Mouse (Mus musculus) heart, postnatal 0 days (tissue): ENCODE measurements around the gene Ptprm. TPM values are rescaled to one million over a fixed set of nuclear protein-coding genes. Genes with fewer than 3 reads are reported as not detected.

Experiments used
- ATAC-seq: fragments of 200-750 bp; cut with Nextera tagmentation; 2 replicates; pipeline ENCODE4 v1.8.0; 2017; ENCODE audit warnings: low read depth, moderate number of reproducible peaks, moderate library complexity; ENCODE audit not compliant: insufficient read depth
- DNase-seq: peaks from one replicate; pipeline ENCODE4 v3.0.0-alpha.2; 2016; ENCODE audit warnings: low spot score
- H3K27ac ChIP-seq: fragments of 300-500 bp; sonication (generic); 2 replicates; pipeline ENCODE4 v1.5.1; 2014; ENCODE audit warnings: low read depth, mild to moderate bottlenecking
- H3K27me3 ChIP-seq: fragments of 300-500 bp; sonication (generic); 2 replicates; pipeline ENCODE4 v1.6.1; 2014; ENCODE audit warnings: low read length, mixed read lengths; ENCODE audit not compliant: control insufficient read depth, insufficient read depth
- H3K36me3 ChIP-seq: fragments of 300-500 bp; sonication (generic); replicated peaks from 2 replicates; pipeline ENCODE4 v1.6.1; 2014; ENCODE audit warnings: low read length, mixed read lengths; ENCODE audit not compliant: control insufficient read depth, insufficient read depth
- H3K4me1 ChIP-seq: fragments of 300-500 bp; sonication (generic); 2 replicates; pipeline ENCODE4 v1.6.1; 2014; ENCODE audit warnings: antibody characterized with exemption; ENCODE audit not compliant: control insufficient read depth, insufficient read depth
- H3K4me2 ChIP-seq: fragments of 300-500 bp; sonication (generic); 2 replicates; pipeline ENCODE4 v1.6.1; 2014; ENCODE audit warnings: low read depth, mild to moderate bottlenecking, low read length, moderate library complexity
- H3K4me3 ChIP-seq: fragments of 300-500 bp; sonication (generic); 2 replicates; pipeline ENCODE4 v1.5.1; 2014; ENCODE audit warnings: low read depth, low read length
- H3K9ac ChIP-seq: fragments of 300-500 bp; sonication (generic); replicated peaks from 2 replicates; pipeline ENCODE4 v1.6.1; 2014; ENCODE audit warnings: low read depth, low read length, mixed read lengths
- H3K9me3 ChIP-seq: fragments of 300-500 bp; sonication (generic); replicated peaks from 2 replicates; pipeline ENCODE4 v1.6.1; 2016; ENCODE audit warnings: low read length; ENCODE audit not compliant: control insufficient read depth
- CTCF ChIP-seq: IDR thresholded peaks from 2 replicates; pipeline ENCODE4 v1.5.1; 2016; ENCODE audit warnings: antibody characterized with exemption, control low read depth, low read depth
- EP300 ChIP-seq: IDR thresholded peaks from 2 replicates; pipeline ENCODE4 v1.6.1; 2016; ENCODE audit warnings: antibody characterized with exemption, low read depth
- WGBS: fragments of 180-500 bp; shearing (Covaris S2); extraction: QIAGEN DNeasy Blood & Tissue Kit; methylation state at CpG from one replicate; pipeline ENCODE4 v1.1.7; 2014; 5-methylcytosine and 5-hydroxymethylcytosine counted together
- polyA plus RNA-seq: library from polyadenylated mRNA; unstranded; fragments of >200 nt; fragmentation: Nextera tagmentation; extraction: Ambion mirVana; gene quantifications from 2 replicates; pipeline ENCODE4 v1.2.1, GENCODE M21; 2015
- total RNA-seq: library from RNA; depleted of rRNA; stranded (reverse); fragments of >200 nt; gene quantifications from 2 replicates; pipeline ENCODE4 v1.2.3, GENCODE M21; 2014; ENCODE audit warnings: low replicate concordance

The Ptprm gene
- total and polyA plus RNA-seq, 2 experiments from 2014 or later = 11.9 to 48.0 TPM

DNA sequence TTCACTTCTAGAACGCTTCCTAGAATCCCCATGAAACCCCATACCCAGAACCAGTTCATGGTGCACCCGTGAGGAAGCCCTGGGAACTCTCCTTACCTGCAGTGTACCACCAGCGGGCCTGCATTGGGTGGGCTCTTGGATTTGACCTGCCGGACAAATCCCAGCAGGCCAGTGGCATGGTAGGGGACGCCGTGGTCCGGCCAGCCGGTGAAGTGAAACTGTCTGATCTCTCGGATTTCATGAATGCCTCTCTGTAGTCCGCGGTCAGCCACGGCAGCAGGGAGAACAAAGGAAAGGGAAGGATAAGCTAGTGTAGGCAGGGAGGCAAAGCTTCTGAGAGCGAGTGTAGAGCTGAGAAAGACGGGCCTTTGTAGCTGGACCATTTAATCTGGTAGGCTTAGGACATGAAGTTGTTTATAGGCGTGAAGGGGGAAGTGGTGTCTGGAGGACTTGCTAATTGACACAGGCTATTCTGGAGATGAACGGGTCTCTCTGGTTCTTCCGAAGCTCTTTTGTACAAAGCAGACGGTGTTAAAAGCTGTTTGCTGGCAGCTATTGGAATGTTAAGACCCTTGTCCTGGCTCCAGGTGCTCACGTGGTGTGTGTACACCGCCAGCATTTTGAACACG, 660.5 kb downstream of the Ptprm start:
- no peaks in the 10 kb centered on the region for H3K27me3 ChIP-seq
- H3K27ac ChIP-seq = no peak overlapping the region
- H3K9ac ChIP-seq = no peak overlapping the region
- no peak for ATAC-seq
- peak overlapping the region; percentile 4; the same call in 1 of the 2 replicates for H3K4me2 ChIP-seq
- peaks cover 6% of the 10 kb centered on the region; the same call in 1 of the 2 replicates for H3K4me1 ChIP-seq
- no peaks in the 10 kb centered on the region for H3K9me3 ChIP-seq
- H3K4me3 ChIP-seq = no peak overlapping the region
- H3K36me3 ChIP-seq = peaks cover 21% of the 10 kb centered on the region
- WGBS = 59% methylated on average over 21 of the region's 21 CpGs
- DNase-seq = no peak
- TF ChIP-seq CTCF (no peak), EP300 (no peak)

DNA sequence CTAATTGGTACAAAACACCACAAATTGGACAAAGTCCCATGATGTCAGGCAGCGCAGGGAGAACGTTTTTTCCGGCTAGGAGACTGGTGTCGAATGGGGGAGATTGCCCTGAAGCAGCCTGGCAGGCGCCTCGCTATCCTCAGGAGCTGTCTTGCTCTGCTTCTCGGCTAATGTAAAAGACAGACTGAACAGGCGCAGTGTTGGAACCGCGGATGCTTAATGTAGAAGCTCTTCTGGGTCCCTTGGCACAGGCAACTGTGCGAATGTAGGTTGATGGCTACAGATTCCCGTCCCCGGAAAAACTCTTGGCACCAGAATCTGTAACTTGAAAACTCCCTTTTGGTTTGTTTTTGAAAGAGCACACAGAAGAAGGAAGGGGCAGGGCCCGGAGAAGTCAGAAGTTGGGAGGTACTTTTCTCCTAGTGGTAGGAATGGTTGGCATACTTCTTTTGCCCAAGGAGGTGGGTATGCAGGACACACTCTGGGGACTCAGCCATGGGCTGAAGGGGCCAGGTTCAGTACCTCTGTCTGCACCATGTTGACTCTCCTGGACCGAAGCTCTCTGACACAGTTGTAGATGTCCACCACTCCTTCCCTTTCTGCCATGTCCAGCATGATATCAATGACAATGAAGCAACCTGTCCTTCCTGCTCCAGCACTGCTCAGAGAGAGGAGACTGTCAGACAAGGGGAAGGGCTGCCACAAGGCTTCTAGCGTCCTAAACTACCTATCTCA, 661.1 kb downstream of the Ptprm start:
- no peak for DNase-seq
- Histone ChIP-seq H3K4me1 (peaks cover 6% of the 10 kb centered on the region; the same call in 1 of the 2 replicates), H3K27ac (no peak overlapping the region), H3K9me3 (no peaks in the 10 kb centered on the region), H3K36me3 (peaks cover 27% of the 10 kb centered on the region), H3K4me2 (no peak overlapping the region), H3K4me3 (no peak overlapping the region), H3K27me3 (no peaks in the 10 kb centered on the region), H3K9ac (no peak overlapping the region)
- ATAC-seq = no peak
- TF ChIP-seq CTCF (no peak), EP300 (no peak)
- 90% methylated on average over 16 of the region's 16 CpGs for WGBS

DNA sequence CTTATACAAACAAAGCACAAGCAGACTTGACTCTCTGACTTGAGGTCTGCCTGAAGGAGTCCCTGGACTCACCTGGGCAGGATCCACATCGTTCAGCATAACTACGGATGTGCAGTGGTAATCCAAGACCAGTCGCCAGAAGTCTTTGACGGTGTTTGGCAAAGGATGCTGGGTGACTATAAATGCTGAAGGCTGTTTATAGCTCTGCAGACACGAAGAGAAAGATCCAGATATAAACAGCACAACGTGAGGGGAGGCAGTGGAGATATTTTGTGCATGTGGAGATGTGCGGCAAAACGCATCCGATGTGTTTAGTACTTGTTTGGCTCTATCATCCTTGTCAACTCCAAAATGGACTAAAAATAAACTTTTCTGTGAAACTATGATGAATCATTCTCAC, 666.1 kb downstream of the Ptprm start:
- Histone ChIP-seq H3K27ac (no peak overlapping the region), H3K36me3 (peaks cover 41% of the 10 kb centered on the region), H3K27me3 (no peaks in the 10 kb centered on the region), H3K4me2 (no peak overlapping the region), H3K9me3 (no peaks in the 10 kb centered on the region), H3K4me3 (no peak overlapping the region), H3K4me1 (no peaks in the 10 kb centered on the region), H3K9ac (no peak overlapping the region)
- no peak for TF ChIP-seq CTCF
- DNase-seq (no peak), ATAC-seq (no peak)
- 77% methylated on average over 9 of the region's 9 CpGs for WGBS

DNA sequence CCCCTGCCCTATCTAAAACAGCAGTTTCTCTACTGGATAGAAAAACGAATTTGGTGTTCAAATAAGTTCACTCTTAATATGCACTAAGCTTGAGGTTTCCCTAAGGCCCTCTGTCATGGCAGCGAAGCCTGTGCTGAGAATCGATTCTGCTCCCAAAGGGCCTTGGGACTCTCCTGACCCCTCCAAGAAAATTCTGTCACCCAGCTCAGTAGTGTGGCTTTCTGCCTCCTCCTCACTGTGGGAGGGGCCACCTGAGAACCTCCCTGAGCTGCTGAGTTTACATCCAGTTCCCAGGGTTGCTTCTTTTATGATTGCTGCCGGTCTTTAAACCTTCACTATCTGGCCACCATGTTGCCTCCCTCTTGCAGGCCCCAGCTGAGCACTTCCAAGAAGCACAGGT, 666.7 kb downstream of the Ptprm start:
- Histone ChIP-seq H3K4me2 (no peak overlapping the region), H3K9ac (no peak overlapping the region)
- WGBS = 75% methylated on average over 4 of the region's 4 CpGs

DNA sequence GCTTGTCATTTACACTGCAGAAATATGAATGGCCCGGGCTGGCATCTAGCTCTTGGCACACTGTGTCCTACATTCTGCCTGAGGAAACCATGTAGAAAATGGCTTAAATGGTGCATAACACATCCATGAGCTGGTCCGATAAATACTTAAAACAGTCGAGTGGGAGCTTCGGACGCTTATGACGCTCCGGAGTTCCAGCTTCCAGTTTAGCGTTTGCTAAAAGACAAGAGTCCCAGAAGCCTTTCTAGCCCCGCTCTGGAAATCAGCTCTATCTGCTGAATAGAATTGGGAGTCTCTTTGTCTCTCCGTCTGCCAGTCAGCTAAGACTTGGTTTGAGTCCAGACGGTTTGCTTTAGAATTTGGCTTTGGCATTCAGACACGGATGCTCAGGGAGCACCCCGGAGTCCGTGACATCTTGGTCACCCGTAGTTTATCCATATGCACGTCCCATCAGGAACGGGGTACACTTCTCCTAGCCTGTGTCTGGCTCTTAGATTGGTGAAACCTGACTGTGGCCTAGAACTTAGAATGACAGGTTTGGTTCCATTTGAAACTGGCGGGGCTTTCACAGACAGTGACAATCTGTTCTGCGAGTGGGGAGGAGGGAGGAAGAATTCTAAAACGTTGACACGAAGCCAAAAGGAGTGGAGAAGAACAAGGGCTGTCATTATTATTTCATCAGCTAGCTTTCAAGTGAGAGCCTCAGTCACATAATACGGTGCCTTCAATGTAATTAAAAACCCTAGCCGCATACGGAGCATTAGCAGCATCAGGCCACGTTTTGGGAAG, 667.4 kb downstream of the Ptprm start:
- H3K9ac ChIP-seq = no peak overlapping the region
- no peaks in the 10 kb centered on the region for H3K4me1 ChIP-seq
- no peak overlapping the region for H3K27ac ChIP-seq
- H3K4me2 ChIP-seq = no peak overlapping the region
- WGBS = 82% methylated on average over 25 of the region's 25 CpGs
- H3K27me3 ChIP-seq = no peaks in the 10 kb centered on the region
- H3K9me3 ChIP-seq = no peaks in the 10 kb centered on the region
- no peak overlapping the region for H3K4me3 ChIP-seq
- ATAC-seq = no peak
- TF ChIP-seq EP300 = no peak
- no peak for TF ChIP-seq CTCF
- H3K36me3 ChIP-seq = peaks cover 43% of the 10 kb centered on the region
- DNase-seq = no peak

More for the DNA sequence above, 666.7 kb downstream of the Ptprm start:
- Histone ChIP-seq H3K27ac (no peak overlapping the region), H3K36me3 (peaks cover 43% of the 10 kb centered on the region), H3K4me3 (no peak overlapping the region), H3K9me3 (no peaks in the 10 kb centered on the region), H3K27me3 (no peaks in the 10 kb centered on the region), H3K4me1 (no peaks in the 10 kb centered on the region)
- no peak for TF ChIP-seq EP300
- no peak for TF ChIP-seq CTCF
- ATAC-seq (no peak), DNase-seq (no peak)
